Comparison of ENCODE assay signal across 19 mouse cellular contexts in genomic region chr19:40812778-40813177, GRCm38 (mm10). TPM values are rescaled to one million over a fixed set of nuclear protein-coding genes. Genes with fewer than 3 reads are reported as not detected.
DNase-seq lines count a peak whose midpoint lies in the region; ATAC-seq lines count a peak whose summit lies in the region.
"Had no signal": no experiment of that assay in that cellular context is flagged by ENCODE, and none has a peak within 500 bp of the region (broad histone marks: within the 10 kb centered on the region; RNA-seq: fewer than 3 reads in every experiment).

No protein-coding gene starts in this region.

- peak overlapping the region; percentile 88 for H3K4me3 ChIP-seq in megakaryocyte, embryonic 14.5 days (replicated peaks)
- peak overlapping the region; percentile 50 for H3K4me3 ChIP-seq in liver, embryonic 13.5 days (replicated peaks)
- H3K4me3 ChIP-seq in kidney, embryonic 16.5 days (ENCODE audit: low read length), result no peak overlapping the region
- H3K4me3 ChIP-seq: limb, embryonic 10.5 days had no signal

- H3K27ac ChIP-seq in liver, embryonic 13.5 days, result peak overlapping the region; percentile 100
- H3K27ac ChIP-seq in kidney, embryonic 16.5 days (ENCODE audit: low read length), result no peak overlapping the region
- H3K27ac ChIP-seq: hindbrain, postnatal 0 days; limb, embryonic 10.5 days had no signal

- H3K36me3 ChIP-seq in megakaryocyte, embryonic 14.5 days (replicated peaks; ENCODE audit: low read length), result peaks cover 56% of the 10 kb centered on the region
- H3K36me3 ChIP-seq in liver, embryonic 13.5 days, result no peaks in the 10 kb centered on the region
- H3K36me3 ChIP-seq in kidney, embryonic 16.5 days (ENCODE audit: insufficient read depth, low read length), result no peaks in the 10 kb centered on the region
- H3K36me3 ChIP-seq: limb, embryonic 10.5 days had no signal

- 15% methylated on average over 3 of the region's 3 CpGs for WGBS in liver, embryonic 13.5 days (ENCODE audit: insufficient replicate concordance)
- WGBS in kidney, embryonic 16.5 days, result 62% methylated on average over 3 of the region's 3 CpGs

- peaks cover 86% of the 10 kb centered on the region for H3K4me1 ChIP-seq in megakaryocyte, embryonic 14.5 days
- H3K4me1 ChIP-seq in liver, embryonic 13.5 days (replicated peaks), result peaks cover 52% of the 10 kb centered on the region
- 0 out of 2 replicates have a peak, but pooled peaks cover 3% of the 10 kb centered on the region for H3K4me1 ChIP-seq in kidney, embryonic 16.5 days (ENCODE audit: insufficient read depth, low read length)
- H3K4me1 ChIP-seq: limb, embryonic 10.5 days had no signal

- H3K9ac ChIP-seq in liver, embryonic 13.5 days, result peak overlapping the region; percentile 75
- no peak overlapping the region for H3K9ac ChIP-seq in kidney, embryonic 16.5 days (replicated peaks; ENCODE audit: low read length)

- H3K27me3 ChIP-seq in megakaryocyte, embryonic 14.5 days (replicated peaks), result no peaks in the 10 kb centered on the region
- no peaks in the 10 kb centered on the region for H3K27me3 ChIP-seq in liver, embryonic 13.5 days
- H3K27me3 ChIP-seq in kidney, embryonic 16.5 days (ENCODE audit: insufficient read depth, low read length), result peaks cover 12% of the 10 kb centered on the region

- ATAC-seq in megakaryocyte, adult 5-6 weeks (ENCODE audit: poor library complexity, severe bottlenecking), result no peak
- ATAC-seq in erythroblast, adult 5-6 weeks (replicated peaks; ENCODE audit: low FRiP score, poor library complexity, severe bottlenecking), result peak; percentile 18
- peak; percentile 61 for ATAC-seq in liver, embryonic 13.5 days (ENCODE audit: low read depth)
- ATAC-seq in kidney, embryonic 16.5 days (ENCODE audit: low FRiP score, low TSS enrichment), result no peak
- ATAC-seq in activated CD4-positive, CD25-positive, alpha-beta regulatory T cell, adult 4 months, result no peak
- ATAC-seq: forebrain, embryonic 14.5 days; hindbrain, postnatal 0 days; intestine, postnatal 0 days; Patski had no signal

- H3K4me2 ChIP-seq in liver, embryonic 13.5 days, result peak overlapping the region; percentile 76
- H3K4me2 ChIP-seq in kidney, embryonic 16.5 days (replicated peaks; ENCODE audit: low read depth, low read length), result no peak overlapping the region
- H3K4me2 ChIP-seq: midbrain, embryonic 11.5 days had no signal

- peak; percentile 50 for DNase-seq in liver, embryonic 13.5 days
- no peak for DNase-seq in T-cell, adult 2 months (ENCODE audit: low spot score)
- DNase-seq: adrenal gland, postnatal 25 days; cerebellum, adult 2 months; gastrocnemius, postnatal 10 days; kidney, postnatal 10 days; lung, adult 18-20 months; thymus, postnatal 25 days had no signal

- no peaks in the 10 kb centered on the region for H3K9me3 ChIP-seq in megakaryocyte, embryonic 14.5 days
- H3K9me3 ChIP-seq in liver, embryonic 13.5 days (replicated peaks), result no peaks in the 10 kb centered on the region
- no peaks in the 10 kb centered on the region for H3K9me3 ChIP-seq in kidney, embryonic 16.5 days (ENCODE audit: low read length)
- H3K9me3 ChIP-seq: limb, embryonic 10.5 days had no signal

RNA-seq across cellular contexts. Expression of gene Ccnj, which starts 18.3 kb away (rescaled TPM):
- 2.7 and 3.6 TPM in 2 replicates for polyA plus RNA-seq in megakaryocyte, embryonic 14.5 days (2012; ENCODE audit: insufficient read depth, low replicate concordance)
- 1.7 and 3.6 TPM in 2 replicates for total RNA-seq in megakaryocyte, adult 5-6 weeks (2015)
- total RNA-seq in megakaryocyte, adult 5-6 weeks (2017), result 3.8 and 7.4 TPM in 2 replicates
- 0.84 and 1.7 TPM in 2 replicates for total RNA-seq in erythroblast, adult 5-6 weeks (2015; ENCODE audit: low replicate concordance)
- total RNA-seq in erythroblast, adult 5-6 weeks (2017; ENCODE audit: low replicate concordance), result 1.2 and 2.4 TPM in 2 replicates
- polyA plus RNA-seq in liver, embryonic 13.5 days (2015; fragmentation: Nextera tagmentation; extraction: Ambion mirVana), result 4.5 and 5.2 TPM in 2 replicates
- 14.3 and 14.4 TPM in 2 replicates for polyA plus RNA-seq in kidney, embryonic 16.5 days (2015; fragmentation: Nextera tagmentation; extraction: Ambion mirVana)
- 1 to 10 TPM; 3.1 to 3.2 TPM for polyA plus RNA-seq in activated CD4-positive, CD25-positive, alpha-beta regulatory T cell, adult 4 months (2017; shearing (Covaris generic))

Comparison
In these comparisons a context has a peak if more than half of its experiments do, and no peak if none do; other contexts are left out.
1. ATAC-seq: peak in erythroblast, adult 5-6 weeks (single experiment) and liver, embryonic 13.5 days (single experiment); none in megakaryocyte, adult 5-6 weeks (single experiment), kidney, embryonic 16.5 days (single experiment) and activated CD4-positive, CD25-positive, alpha-beta regulatory T cell, adult 4 months (single experiment).